Mouse (Mus musculus): Measurements from ENCODE around the gene Lypd5. TPM values are rescaled to one million over a fixed set of nuclear protein-coding genes. Genes with fewer than 3 reads are reported as not detected.

The Lypd5 gene
- 11.6 and 36.4 TPM in 2 replicates for polyA plus RNA-seq (2015; fragmentation: Nextera tagmentation; extraction: Ambion mirVana)

DNA sequence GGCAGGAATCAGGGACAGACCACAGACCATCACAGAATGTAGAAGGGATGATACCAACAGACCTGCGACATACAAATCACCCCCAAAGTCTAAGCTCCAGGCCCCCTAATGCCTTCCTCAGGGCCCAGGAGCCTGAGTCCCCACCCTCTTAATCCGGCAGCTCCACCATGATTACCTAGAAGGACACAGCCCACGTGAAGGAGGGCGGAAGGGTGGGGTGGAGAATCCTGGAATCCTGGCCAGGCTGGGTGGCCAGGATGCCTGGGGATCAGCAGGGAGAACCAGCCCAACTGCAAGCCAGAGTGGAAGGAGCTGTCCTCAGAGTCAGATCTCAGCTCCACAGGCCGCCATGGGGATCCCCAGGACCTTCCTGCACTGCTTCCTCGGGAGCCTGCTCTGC, at the start of gene Lypd5:
Gene Lypd5 (plus strand): TSS at position 301 of the 400 bp plus-strand sequence.
- no peaks in the 10 kb centered on the region for H3K4me1 ChIP-seq (ENCODE audit: control insufficient read depth, insufficient read depth, low read length)
- no peak within 1 kb of the TSS for H3K4me2 ChIP-seq (ENCODE audit: low read depth, low read length)
- 42% methylated on average over 6 of the region's 6 CpGs for WGBS
- H3K36me3 ChIP-seq (ENCODE audit: control insufficient read depth, insufficient read depth, low read length): no peaks in the 10 kb centered on the region
- H3K9ac ChIP-seq (ENCODE audit: low read length): peak within 1 kb of the TSS; percentile 7; the same call in 1 of the 2 replicates
- H3K27ac ChIP-seq (ENCODE audit: low read length): no peak within 1 kb of the TSS
- H3K27me3 ChIP-seq (ENCODE audit: control insufficient read depth, insufficient read depth, low read length): no peaks in the 10 kb centered on the region
- ATAC-seq (ENCODE audit: insufficient read depth, low FRiP score): no peak
- no peaks in the 10 kb centered on the region for H3K9me3 ChIP-seq (replicated peaks; ENCODE audit: control insufficient read depth, low read length)
- no peak within 1 kb of the TSS for H3K4me3 ChIP-seq (replicated peaks; ENCODE audit: low read length)

DNA sequence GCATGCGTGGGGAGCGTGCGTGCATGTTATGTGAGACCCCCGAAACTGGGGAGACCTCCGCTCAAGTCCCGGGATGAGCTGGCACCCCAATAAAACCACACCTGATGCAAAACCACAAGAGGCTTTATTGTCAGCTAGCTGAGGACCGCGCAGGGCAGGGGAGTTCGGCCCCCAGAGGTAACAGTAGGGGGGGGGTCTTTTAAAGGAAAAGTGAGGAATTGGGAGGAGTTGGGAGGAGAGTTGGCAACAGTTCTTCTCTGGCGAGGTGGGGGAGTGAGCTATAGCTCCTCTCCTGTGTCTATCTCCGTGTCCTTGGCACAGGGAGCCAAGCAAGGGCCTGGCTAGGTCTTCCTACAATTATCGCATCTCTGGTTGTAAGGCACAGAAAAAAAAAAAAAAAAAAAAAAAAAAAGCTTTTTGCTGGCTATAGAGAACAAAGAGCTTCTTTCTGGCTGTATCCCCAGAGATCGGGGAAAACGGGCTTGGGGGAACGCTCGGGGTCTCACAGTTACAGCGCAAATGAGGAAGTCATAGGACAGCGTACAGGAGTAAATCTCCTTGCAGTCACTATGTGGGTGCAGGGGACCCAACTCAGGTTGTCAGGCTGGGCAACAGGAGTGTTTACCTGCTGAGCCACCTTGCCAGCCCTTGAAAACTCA, 49.0 kb upstream of the Lypd5 start:
- 0 out of 2 replicates have a peak, but pooled peaks cover 8% of the 10 kb centered on the region for H3K4me1 ChIP-seq (ENCODE audit: control insufficient read depth, insufficient read depth, low read length)
- peak overlapping the region; percentile 81 for H3K4me3 ChIP-seq (replicated peaks; ENCODE audit: low read length)
- H3K9ac ChIP-seq (ENCODE audit: low read length): peak overlapping the region; percentile 64
- 2% methylated on average over 18 of the region's 18 CpGs for WGBS
- H3K9me3 ChIP-seq (replicated peaks; ENCODE audit: control insufficient read depth, low read length): no peaks in the 10 kb centered on the region
- peaks cover 24% of the 10 kb centered on the region for H3K36me3 ChIP-seq (ENCODE audit: control insufficient read depth, insufficient read depth, low read length)
- ATAC-seq (ENCODE audit: insufficient read depth, low FRiP score): 0 out of 2 replicates have a peak, but pooled peaks have one; percentile 10
- H3K4me2 ChIP-seq (ENCODE audit: low read depth, low read length): peak overlapping the region; percentile 87
- no peaks in the 10 kb centered on the region for H3K27me3 ChIP-seq (ENCODE audit: control insufficient read depth, insufficient read depth, low read length)
- H3K27ac ChIP-seq (ENCODE audit: low read length): peak overlapping the region; percentile 69

DNA sequence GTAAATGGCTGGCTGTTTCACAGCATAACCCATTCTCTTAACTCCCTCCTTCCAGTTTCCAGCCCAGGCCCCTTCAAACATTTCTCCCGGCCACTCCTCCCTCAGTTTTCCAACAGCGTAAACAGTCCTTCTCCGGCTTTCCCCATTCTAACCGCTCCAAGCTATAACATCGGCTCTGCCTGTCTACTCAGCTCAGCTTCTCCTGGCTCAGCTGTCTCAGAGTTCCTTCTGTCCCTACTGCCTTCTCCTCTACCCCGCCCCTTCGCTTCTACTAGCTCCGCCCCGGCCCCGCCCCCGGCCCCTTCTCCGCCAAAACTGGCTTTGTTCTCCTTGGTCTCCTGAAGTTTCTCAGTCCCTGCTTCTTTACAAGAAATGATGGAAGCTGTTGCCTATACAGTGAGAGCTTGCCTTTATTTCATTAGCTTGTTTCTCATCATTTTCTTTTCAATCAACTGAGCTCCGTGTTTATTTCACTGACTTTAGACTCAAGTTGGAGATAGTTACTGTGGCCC, 48.2 kb upstream of the Lypd5 start, which contains the start of gene Zfp61:
Gene Zfp61 (minus strand): TSS at position 462 of the 512 bp plus-strand sequence.
- no peaks in the 10 kb centered on the region for H3K9me3 ChIP-seq (replicated peaks; ENCODE audit: control insufficient read depth, low read length)
- peak within 1 kb of the TSS; percentile 87 for H3K4me2 ChIP-seq (ENCODE audit: low read depth, low read length)
- peak within 1 kb of the TSS; percentile 69; the same call in 1 of the 2 replicates for H3K27ac ChIP-seq (ENCODE audit: low read length)
- 3% methylated on average over 13 of the region's 13 CpGs for WGBS
- H3K4me1 ChIP-seq (ENCODE audit: control insufficient read depth, insufficient read depth, low read length): 0 out of 2 replicates have a peak, but pooled peaks cover 8% of the 10 kb centered on the region
- H3K36me3 ChIP-seq (ENCODE audit: control insufficient read depth, insufficient read depth, low read length): peaks cover 17% of the 10 kb centered on the region
- no peaks in the 10 kb centered on the region for H3K27me3 ChIP-seq (ENCODE audit: control insufficient read depth, insufficient read depth, low read length)
- peak; percentile 83 for ATAC-seq (ENCODE audit: insufficient read depth, low FRiP score)
- H3K4me3 ChIP-seq (replicated peaks; ENCODE audit: low read length): peak within 1 kb of the TSS; percentile 81
- peak within 1 kb of the TSS; percentile 64 for H3K9ac ChIP-seq (ENCODE audit: low read length)

DNA sequence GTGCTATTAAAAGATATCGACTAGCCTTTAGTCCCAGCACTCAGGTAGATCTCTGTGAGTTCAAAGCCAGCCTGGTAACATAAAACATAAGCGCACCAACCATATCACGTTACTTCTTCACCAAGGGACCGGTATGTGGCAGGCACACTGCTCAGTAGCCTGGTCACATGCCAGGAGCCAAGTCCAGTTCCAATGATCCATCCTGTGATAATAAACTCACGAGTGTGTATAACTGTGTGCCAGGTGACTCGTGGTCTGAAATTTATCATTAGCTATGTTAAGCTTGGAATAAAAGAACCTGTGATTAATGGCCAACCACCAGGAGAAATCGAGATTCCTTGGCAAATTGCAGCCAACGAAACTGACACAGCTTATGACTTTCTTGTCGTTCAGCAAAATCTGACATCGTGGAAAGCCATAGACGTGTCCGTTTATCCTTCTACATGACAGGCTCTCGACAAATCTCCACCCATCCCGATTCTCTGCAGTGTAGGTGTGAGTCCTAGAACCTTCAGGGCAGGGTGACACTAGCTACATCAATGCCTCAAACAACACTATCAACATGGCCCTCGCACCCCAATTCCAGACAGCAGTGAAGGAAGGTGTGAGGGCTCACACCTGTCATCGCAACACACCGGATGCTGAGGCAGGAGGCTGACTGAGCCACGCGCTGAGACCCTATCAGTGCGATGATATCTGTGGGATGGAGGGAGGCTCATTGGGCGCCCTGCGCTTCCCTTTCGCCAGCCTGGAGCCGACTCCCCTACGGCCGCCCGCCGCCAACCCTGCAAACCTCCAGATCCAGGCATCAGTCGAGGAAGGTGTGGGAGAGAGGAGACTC, 33.0 kb upstream of the Lypd5 start:
- Histone ChIP-seq H3K4me3 (replicated peaks; ENCODE audit: low read length) (peak overlapping the region; percentile 74), H3K36me3 (ENCODE audit: control insufficient read depth, insufficient read depth, low read length) (no peaks in the 10 kb centered on the region), H3K27me3 (ENCODE audit: control insufficient read depth, insufficient read depth, low read length) (no peaks in the 10 kb centered on the region), H3K4me2 (ENCODE audit: low read depth, low read length) (peak overlapping the region; percentile 82), H3K9ac (ENCODE audit: low read length) (peak overlapping the region; percentile 84), H3K9me3 (replicated peaks; ENCODE audit: control insufficient read depth, low read length) (no peaks in the 10 kb centered on the region), H3K4me1 (ENCODE audit: control insufficient read depth, insufficient read depth, low read length) (peaks cover 4% of the 10 kb centered on the region; the same call in 1 of the 2 replicates), H3K27ac (ENCODE audit: low read length) (peak overlapping the region; percentile 67)
- no peak; the same call in 1 of the 2 replicates for ATAC-seq (ENCODE audit: insufficient read depth, low FRiP score)
- 22% methylated on average over 29 of the region's 29 CpGs for WGBS

DNA sequence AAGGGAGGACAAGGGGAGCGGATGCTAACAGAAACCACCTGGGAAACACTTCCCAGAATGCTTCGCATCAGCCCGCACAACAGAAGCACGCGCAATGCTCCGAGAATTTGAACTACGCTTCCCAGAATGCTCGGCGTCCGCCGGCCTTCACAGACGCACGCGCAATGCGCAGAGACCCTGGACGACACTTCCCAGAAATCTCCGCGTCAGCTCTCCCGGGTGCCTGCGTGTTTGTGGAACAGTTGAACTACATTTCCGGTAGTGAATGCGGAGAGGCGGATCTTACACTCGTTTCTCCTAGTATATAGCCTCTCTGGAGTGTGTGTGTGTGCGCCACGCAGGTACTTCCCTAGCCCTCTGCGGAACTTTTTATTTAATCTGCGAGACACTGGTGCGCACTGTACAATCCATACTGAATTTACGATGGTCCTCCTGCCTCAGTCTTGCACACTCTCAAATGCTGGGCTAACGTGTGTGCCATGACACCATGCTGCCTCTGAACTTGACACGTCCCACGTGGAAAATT, 32.4 kb upstream of the Lypd5 start, which contains the start of gene Zfp94:
Gene Zfp94 (minus strand): TSS at position 100 of the 526 bp plus-strand sequence.
- no peaks in the 10 kb centered on the region for H3K27me3 ChIP-seq (ENCODE audit: control insufficient read depth, insufficient read depth, low read length)
- no peaks in the 10 kb centered on the region for H3K9me3 ChIP-seq (replicated peaks; ENCODE audit: control insufficient read depth, low read length)
- H3K36me3 ChIP-seq (ENCODE audit: control insufficient read depth, insufficient read depth, low read length): no peaks in the 10 kb centered on the region
- ATAC-seq (ENCODE audit: insufficient read depth, low FRiP score): peak; percentile 95
- peak within 1 kb of the TSS; percentile 82 for H3K4me2 ChIP-seq (ENCODE audit: low read depth, low read length)
- peak within 1 kb of the TSS; percentile 84 for H3K9ac ChIP-seq (ENCODE audit: low read length)
- H3K27ac ChIP-seq (ENCODE audit: low read length): peak within 1 kb of the TSS; percentile 88
- under 1% methylated on average over 33 of the region's 33 CpGs for WGBS
- H3K4me1 ChIP-seq (ENCODE audit: control insufficient read depth, insufficient read depth, low read length): peaks cover 4% of the 10 kb centered on the region; the same call in 1 of the 2 replicates
- H3K4me3 ChIP-seq (replicated peaks; ENCODE audit: low read length): peak within 1 kb of the TSS; percentile 74

GRCm38 (mm10) chr7:24318942-24319341, 30.1 kb upstream of the Lypd5 start:
- Histone ChIP-seq H3K9me3 (replicated peaks; ENCODE audit: control insufficient read depth, low read length) (peaks cover 2% of the 10 kb centered on the region; the same call in 1 of the 2 replicates), H3K36me3 (ENCODE audit: control insufficient read depth, insufficient read depth, low read length) (no peaks in the 10 kb centered on the region), H3K4me1 (ENCODE audit: control insufficient read depth, insufficient read depth, low read length) (peaks cover 4% of the 10 kb centered on the region; the same call in 1 of the 2 replicates), H3K27me3 (ENCODE audit: control insufficient read depth, insufficient read depth, low read length) (no peaks in the 10 kb centered on the region), H3K4me3 (replicated peaks; ENCODE audit: low read length) (no peak overlapping the region), H3K4me2 (ENCODE audit: low read depth, low read length) (no peak overlapping the region), H3K9ac (ENCODE audit: low read length) (no peak overlapping the region), H3K27ac (ENCODE audit: low read length) (no peak overlapping the region)
- ATAC-seq (ENCODE audit: insufficient read depth, low FRiP score): no peak
- 50% methylated on average over 6 of the region's 6 CpGs for WGBS

- Histone ChIP-seq H3K4me2 (ENCODE audit: low read depth, low read length) (no peak overlapping the region), H3K9me3 (replicated peaks; ENCODE audit: control insufficient read depth, low read length) (peaks cover 10% of the 10 kb centered on the region; the same call in 1 of the 2 replicates), H3K4me3 (replicated peaks; ENCODE audit: low read length) (no peak overlapping the region), H3K27ac (ENCODE audit: low read length) (no peak overlapping the region), H3K36me3 (ENCODE audit: control insufficient read depth, insufficient read depth, low read length) (no peaks in the 10 kb centered on the region), H3K9ac (ENCODE audit: low read length) (no peak overlapping the region), H3K4me1 (ENCODE audit: control insufficient read depth, insufficient read depth, low read length) (peaks cover 2% of the 10 kb centered on the region; the same call in 1 of the 2 replicates), H3K27me3 (ENCODE audit: control insufficient read depth, insufficient read depth, low read length) (no peaks in the 10 kb centered on the region)
- no peak for ATAC-seq (ENCODE audit: insufficient read depth, low FRiP score)
- 74% methylated on average over 4 of the region's 4 CpGs for WGBS
These were observed 26.4 kb upstream of the Lypd5 start for GRCm38 (mm10) chr7:24322593-24322992.

DNA sequence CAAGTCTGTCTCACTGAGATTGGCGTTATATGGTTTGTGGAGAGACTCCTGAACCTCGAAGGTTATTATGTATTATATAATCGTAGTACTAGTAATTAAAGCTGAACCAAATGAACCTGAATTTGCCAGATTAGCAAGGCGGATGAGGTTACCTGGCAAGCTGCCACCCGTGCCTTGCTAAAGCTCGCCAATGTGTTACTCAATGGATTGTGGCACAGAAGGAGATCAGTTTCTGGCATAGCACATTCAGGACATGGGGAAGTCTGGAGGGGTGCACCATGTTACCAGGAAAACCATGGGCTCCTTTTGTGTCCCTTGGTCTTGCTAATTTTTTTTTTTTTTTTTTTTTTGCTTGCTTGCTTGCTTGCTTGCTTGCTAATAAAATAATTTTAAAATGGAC, 23.8 kb upstream of the Lypd5 start:
- WGBS: 91% methylated on average over 6 of the region's 6 CpGs
- peak overlapping the region; percentile 56 for H3K4me2 ChIP-seq (ENCODE audit: low read depth, low read length)
- H3K27me3 ChIP-seq (ENCODE audit: control insufficient read depth, insufficient read depth, low read length): no peaks in the 10 kb centered on the region
- H3K36me3 ChIP-seq (ENCODE audit: control insufficient read depth, insufficient read depth, low read length): no peaks in the 10 kb centered on the region
- ATAC-seq (ENCODE audit: insufficient read depth, low FRiP score): no peak
- peaks cover 10% of the 10 kb centered on the region; the same call in 1 of the 2 replicates for H3K9me3 ChIP-seq (replicated peaks; ENCODE audit: control insufficient read depth, low read length)
- H3K4me1 ChIP-seq (ENCODE audit: control insufficient read depth, insufficient read depth, low read length): peaks cover 2% of the 10 kb centered on the region; the same call in 1 of the 2 replicates
- H3K27ac ChIP-seq (ENCODE audit: low read length): no peak overlapping the region
- no peak overlapping the region for H3K9ac ChIP-seq (ENCODE audit: low read length)
- no peak overlapping the region; the same call in 1 of the 2 replicates for H3K4me3 ChIP-seq (replicated peaks; ENCODE audit: low read length)
